Mouse (Mus musculus) MEL (cell line): ENCODE measurements around the gene Nxf7. TPM values are rescaled to one million over a fixed set of nuclear protein-coding genes. Genes with fewer than 3 reads are reported as not detected.

Source experiments
- DNase-seq: peaks from one replicate; pipeline ENCODE4 v3.0.0; 2011; ENCODE audit warnings: low read depth, low spot score
- H3K27ac ChIP-seq: 2 replicates; pipeline ENCODE4 v1.5.1; 2012; ENCODE audit warnings: low read depth, mild to moderate bottlenecking, control low read depth, low read length, moderate library complexity; ENCODE audit not compliant: control insufficient read depth
- H3K27me3 ChIP-seq, 2 experiments: fragments of 150-350 bp in 1 of 2; sonication (generic) in 1 of 2; 2 replicates each; pipeline ENCODE4 v1.6.1; 2012; ENCODE audit warnings: low read length in 2 of 2, mild to moderate bottlenecking in 2 of 2, improper control_type of control experiment in 1 of 2, moderate library complexity in 1 of 2; ENCODE audit not compliant: insufficient read depth in 2 of 2, control insufficient read depth in 1 of 2
- H3K36me3 ChIP-seq, 2 experiments: 2 replicates each; pipeline ENCODE4 v1.6.1; 2012 to 2014; ENCODE audit warnings: low read length in 2 of 2, improper control_type of control experiment in 1 of 2, inconsistent platforms in 1 of 2, mild to moderate bottlenecking in 1 of 2; ENCODE audit not compliant: insufficient read depth in 2 of 2, control insufficient read depth in 1 of 2
- H3K4me1 ChIP-seq, 2 experiments: fragments of 150-350 bp in 1 of 2; sonication (generic) in 1 of 2; 2 replicates each; pipeline ENCODE4 v1.6.1; 2012; ENCODE audit warnings: low read length in 2 of 2, improper control_type of control experiment in 1 of 2, mild to moderate bottlenecking in 1 of 2; ENCODE audit not compliant: insufficient read depth in 2 of 2, control insufficient read depth in 1 of 2
- H3K4me3 ChIP-seq, 2 experiments: fragments of 150-350 bp in 1 of 2; sonication (generic) in 1 of 2; 2 replicates each; pipeline ENCODE4 v1.5.1; 2012; ENCODE audit warnings: low read depth in 2 of 2, low read length in 2 of 2, mild to moderate bottlenecking in 2 of 2, moderate library complexity in 2 of 2, control low read depth in 1 of 2, improper control_type of control experiment in 1 of 2; ENCODE audit not compliant: control insufficient read depth in 1 of 2, insufficient read depth in 1 of 2
- H3K79me2 ChIP-seq: 2 replicates; pipeline ENCODE4 v1.6.1; 2012; ENCODE audit warnings: mild to moderate bottlenecking, low read length, moderate library complexity; ENCODE audit not compliant: control insufficient read depth, poor library complexity, insufficient read depth
- H3K9ac ChIP-seq: 2 replicates; pipeline ENCODE4 v1.6.1; 2012; ENCODE audit warnings: low read depth, mild to moderate bottlenecking, control low read depth, low read length, moderate library complexity; ENCODE audit not compliant: control insufficient read depth, poor library complexity, severe bottlenecking
- H3K9me3 ChIP-seq: fragments of 150-350 bp; sonication (generic); replicated peaks from 2 replicates; pipeline ENCODE4 v1.6.1; 2012; ENCODE audit warnings: mild to moderate bottlenecking, low read length, improper control_type of control experiment, moderate library complexity; ENCODE audit not compliant: insufficient read depth
- BHLHE40 ChIP-seq: IDR thresholded peaks from 2 replicates; pipeline ENCODE4 v1.6.1; 2012; ENCODE audit warnings: low read depth, mild to moderate bottlenecking, inconsistent platforms, low read length, improper control_type of control experiment, borderline replicate concordance
- CHD1 ChIP-seq: IDR thresholded peaks from 2 replicates; pipeline ENCODE4 v1.6.1; 2012; ENCODE audit warnings: low read depth, mild to moderate bottlenecking, inconsistent platforms, low read length, improper control_type of control experiment
- CHD2 ChIP-seq: IDR thresholded peaks from 2 replicates; pipeline ENCODE4 v1.6.1; 2011; ENCODE audit warnings: low read length, improper control_type of control experiment
- CTCF ChIP-seq, 3 experiments: IDR thresholded peaks in 2 of 3; conservative IDR thresholded peaks in 1 of 3; 2 replicates each; pipeline ENCODE4 v1.5.1; 2011 to 2012; ENCODE audit warnings: low read length in 3 of 3, low read depth in 2 of 3, mild to moderate bottlenecking in 2 of 3, improper control_type of control experiment in 1 of 3, inconsistent platforms in 1 of 3, mixed read lengths in 1 of 3, moderate library complexity in 1 of 3; ENCODE audit not compliant: control insufficient read depth in 1 of 3, insufficient read depth in 1 of 3, poor library complexity in 1 of 3, severe bottlenecking in 1 of 3
- E2F4 ChIP-seq: IDR thresholded peaks from 2 replicates; pipeline ENCODE4 v1.6.1; 2011; ENCODE audit warnings: low read depth, low read length, improper control_type of control experiment, borderline replicate concordance
- ELF1 ChIP-seq: IDR thresholded peaks from 2 replicates; pipeline ENCODE4 v1.6.1; 2014; ENCODE audit warnings: low read depth, mild to moderate bottlenecking, inconsistent platforms, low read length, improper control_type of control experiment, moderate library complexity
- EP300 ChIP-seq, 2 experiments: IDR thresholded peaks; 2 replicates each; pipeline ENCODE4 v1.6.1; 2011; ENCODE audit warnings: improper control_type of control experiment in 2 of 2, low read length in 2 of 2, low read depth in 1 of 2, mild to moderate bottlenecking in 1 of 2
- GABPA ChIP-seq: IDR thresholded peaks from 2 replicates; pipeline ENCODE4 v1.6.1; 2012; ENCODE audit warnings: low read depth, mild to moderate bottlenecking, inconsistent platforms, low read length, improper control_type of control experiment, moderate library complexity
- GATA1 ChIP-seq: IDR thresholded peaks from 2 replicates; pipeline ENCODE4 v1.6.1; 2011; ENCODE audit warnings: low read depth, low read length, improper control_type of control experiment
- HCFC1 ChIP-seq: IDR thresholded peaks from 2 replicates; pipeline ENCODE4 v1.6.1; 2012; ENCODE audit warnings: low read depth, mild to moderate bottlenecking, inconsistent platforms, low read length, improper control_type of control experiment, moderate library complexity
- JUND ChIP-seq: IDR thresholded peaks from 2 replicates; pipeline ENCODE4 v1.6.1; 2011; ENCODE audit warnings: low read depth, mild to moderate bottlenecking, improper control_type of control experiment, low read length
- MAFK ChIP-seq: IDR thresholded peaks from 2 replicates; pipeline ENCODE4 v1.6.1; 2011; ENCODE audit warnings: low read depth, mild to moderate bottlenecking, low read length, improper control_type of control experiment, borderline replicate concordance
- MAX ChIP-seq: IDR thresholded peaks from 2 replicates; pipeline ENCODE4 v1.6.1; 2011; ENCODE audit warnings: low read length, improper control_type of control experiment
- MEF2A ChIP-seq: IDR thresholded peaks from 2 replicates; pipeline ENCODE4 v1.6.1; 2014; ENCODE audit warnings: low read depth, mild to moderate bottlenecking, inconsistent platforms, low read length, improper control_type of control experiment; ENCODE audit not compliant: poor library complexity, insufficient replicate concordance, severe bottlenecking; ENCODE audit errors: extremely low read depth
- MXI1 ChIP-seq: IDR thresholded peaks from 2 replicates; pipeline ENCODE4 v1.6.1; 2011; ENCODE audit warnings: mild to moderate bottlenecking, low read depth, low read length, improper control_type of control experiment
- MYB ChIP-seq: IDR thresholded peaks from 2 replicates; pipeline ENCODE4 v1.6.1; 2011; ENCODE audit warnings: mild to moderate bottlenecking, low read depth, low read length, improper control_type of control experiment
- NELFE ChIP-seq: IDR thresholded peaks from 2 replicates; pipeline ENCODE4 v1.6.1; 2011; ENCODE audit warnings: low read depth, low read length, improper control_type of control experiment
- NRF1 ChIP-seq: IDR thresholded peaks from 2 replicates; pipeline ENCODE4 v1.6.1; 2014; ENCODE audit warnings: low read depth, mild to moderate bottlenecking, inconsistent platforms, low read length, improper control_type of control experiment, moderate library complexity; ENCODE audit not compliant: poor library complexity, insufficient read depth, severe bottlenecking
- POLR2A ChIP-seq, 2 experiments: IDR thresholded peaks; 2 replicates each; pipeline ENCODE4 v1.6.1; 2011 to 2012; ENCODE audit warnings: low read length in 2 of 2, mild to moderate bottlenecking in 2 of 2, control low read depth in 1 of 2, improper control_type of control experiment in 1 of 2, low read depth in 1 of 2, moderate library complexity in 1 of 2; ENCODE audit not compliant: control insufficient read depth in 1 of 2, insufficient read depth in 1 of 2, poor library complexity in 1 of 2
- RAD21 ChIP-seq: IDR thresholded peaks from 2 replicates; pipeline ENCODE4 v1.6.1; 2011; ENCODE audit warnings: mild to moderate bottlenecking, low read depth, low read length, improper control_type of control experiment
- RCOR1 ChIP-seq: IDR thresholded peaks from 2 replicates; pipeline ENCODE4 v1.6.1; 2012; ENCODE audit warnings: low read depth, mild to moderate bottlenecking, inconsistent platforms, low read length, improper control_type of control experiment
- SIN3A ChIP-seq: IDR thresholded peaks from 2 replicates; pipeline ENCODE4 v1.6.1; 2012; ENCODE audit warnings: low read length, improper control_type of control experiment, inconsistent platforms
- TBP ChIP-seq: IDR thresholded peaks from 2 replicates; pipeline ENCODE4 v1.8.0; 2011; ENCODE audit warnings: low read depth, low read length, improper control_type of control experiment
- UBTF ChIP-seq: IDR thresholded peaks from 2 replicates; pipeline ENCODE4 v1.6.1; 2012; ENCODE audit warnings: low read depth, mild to moderate bottlenecking, inconsistent platforms, low read length, improper control_type of control experiment, moderate library complexity, borderline replicate concordance; ENCODE audit not compliant: insufficient read depth
- USF1 ChIP-seq: IDR thresholded peaks from 2 replicates; pipeline ENCODE4 v1.6.1; 2014; ENCODE audit warnings: low read depth, mild to moderate bottlenecking, inconsistent platforms, low read length, improper control_type of control experiment, moderate library complexity
- ZC3H11A ChIP-seq: IDR thresholded peaks from 2 replicates; pipeline ENCODE4 v1.6.1; 2012; ENCODE audit warnings: low read depth, mild to moderate bottlenecking, inconsistent platforms, low read length, improper control_type of control experiment
- ZMIZ1 ChIP-seq: IDR thresholded peaks from 2 replicates; pipeline ENCODE4 v1.6.1; 2012; ENCODE audit warnings: low read depth, mild to moderate bottlenecking, inconsistent platforms, low read length, improper control_type of control experiment, moderate library complexity
- polyA plus RNA-seq, 2 experiments: library from polyadenylated mRNA; stranded (reverse) in 1 of 2; unstranded in 1 of 2; fragments of >175 nt in 1 of 2; fragments of >200 nt in 1 of 2; gene quantifications; 2 replicates each; pipeline versions ENCODE4 v1.2.1 to v1.2.4; 2012; ENCODE audit warnings: low replicate concordance in 2 of 2, low read depth in 1 of 2; ENCODE audit not compliant: insufficient read length in 2 of 2, insufficient read depth in 1 of 2, missing spikeins in 1 of 2
- total RNA-seq: library from RNA; depleted of rRNA; stranded (reverse); fragments of 300-350 nt; gene quantifications from 2 replicates; pipeline ENCODE4 v1.2.3, GENCODE M21; 2012; rRNA removed

Nxf7 gene
- total RNA-seq (0.12 and 0.23 TPM in 2 replicates), polyA plus RNA-seq (10 to 100 TPM in 1 of 2 experiments, not detected in 1; 11.3 TPM)

GRCm38 (mm10) chrX:135598677-135599076 is at the start of gene Nxf7:
Gene Nxf7, minus strand, starts transcription at chrX:135598777.
- H3K27ac ChIP-seq = no peak within 1 kb of the TSS
- no peaks in the 10 kb centered on the region for H3K4me1 ChIP-seq
- no peaks in the 10 kb centered on the region for H3K36me3 ChIP-seq
- H3K9me3 ChIP-seq = no peaks in the 10 kb centered on the region
- H3K4me3 ChIP-seq = no peak within 1 kb of the TSS; a peak in 1 of 4 replicates
- no peak within 1 kb of the TSS for H3K9ac ChIP-seq
- H3K79me2 ChIP-seq = no peaks in the 10 kb centered on the region
- H3K27me3 ChIP-seq = no peaks in the 10 kb centered on the region
- no peak for TF ChIP-seq CHD2
- no peak for TF ChIP-seq CHD1
- TF ChIP-seq MEF2A = no peak
- no peak for TF ChIP-seq MAFK
- no peak for TF ChIP-seq JUND
- no peak for TF ChIP-seq MAX
- TF ChIP-seq NRF1 = no peak
- no peak for TF ChIP-seq MYB
- TF ChIP-seq POLR2A (IDR thresholded peaks at IDR 0.05; ENCODE audit: control insufficient read depth in 1 of 2, insufficient read depth in 1 of 2, low read depth in 1 of 2, low read length in 2 of 2, poor library complexity in 1 of 2) = no peak
- TF ChIP-seq CTCF (IDR thresholded peaks at IDR 0.05 in 2 of 3, conservative IDR thresholded peaks at IDR 0.05 in 1 of 3; ENCODE audit: control insufficient read depth in 1 of 3, insufficient read depth in 1 of 3, low read depth in 2 of 3, low read length in 3 of 3, poor library complexity in 1 of 3, severe bottlenecking in 1 of 3) = no peak
- no peak for TF ChIP-seq GATA1
- TF ChIP-seq RCOR1 = no peak
- no peak for TF ChIP-seq RAD21
- TF ChIP-seq ELF1 = no peak
- TF ChIP-seq SIN3A = no peak
- no peak for TF ChIP-seq E2F4
- DNase-seq = no peak

- Histone ChIP-seq H3K27ac (no peak within 1 kb of the TSS), H3K9ac (no peak within 1 kb of the TSS), H3K79me2 (no peaks in the 10 kb centered on the region), H3K4me3 (no peak within 1 kb of the TSS), H3K9me3 (no peaks in the 10 kb centered on the region), H3K4me1 (no peaks in the 10 kb centered on the region)
- DNase-seq = no peak
- no peak for TF ChIP-seq BHLHE40
- TF ChIP-seq RCOR1 = no peak
- no peak for TF ChIP-seq NELFE
- TF ChIP-seq CHD1 = no peak
- TF ChIP-seq ZC3H11A = no peak
- TF ChIP-seq NRF1 = no peak
- TF ChIP-seq MXI1 = no peak
- TF ChIP-seq HCFC1 = no peak
- TF ChIP-seq CHD2 = no peak
- TF ChIP-seq UBTF = no peak
- no peak for TF ChIP-seq GATA1
- no peak for TF ChIP-seq USF1
- TF ChIP-seq ZMIZ1 = no peak
- TF ChIP-seq ELF1 = no peak
- no peak for TF ChIP-seq EP300 (IDR thresholded peaks at IDR 0.05; ENCODE audit: low read depth in 1 of 2, low read length in 2 of 2)
- TF ChIP-seq GABPA = no peak
- TF ChIP-seq TBP = no peak
- no peak for TF ChIP-seq MYB
- TF ChIP-seq, all 39 proteins: peak for 0
- no peaks in the 10 kb centered on the region for H3K36me3 ChIP-seq
- no peaks in the 10 kb centered on the region; a peak in 1 of 4 replicates for H3K27me3 ChIP-seq
These were observed 29.0 kb upstream of the Nxf7 start, which contains the start of gene Prame for GRCm38 (mm10) chrX:135627605-135628004. Gene Prame, minus strand, starts transcription at chrX:135627705.
